Mouse (Mus musculus) midbrain, embryonic 10.5 days (tissue): ENCODE measurements around the gene Ms4a4a. TPM values are rescaled to one million over a fixed set of nuclear protein-coding genes. Genes with fewer than 3 reads are reported as not detected.
"Not testable (repeated sequence)": the region's sequence is repeated elsewhere in the genome, so short reads cannot be mapped to it uniquely, and the experiment has no call there.

Source experiments
- DNase-seq: peaks from one replicate; pipeline ENCODE4 v3.0.0-alpha.2; 2017; ENCODE audit warnings: low spot score
- H3K27ac ChIP-seq: fragments of 300-500 bp; sonication (generic); replicated peaks from 2 replicates; pipeline ENCODE4 v1.5.1; 2016; ENCODE audit warnings: mild to moderate bottlenecking
- H3K27me3 ChIP-seq: fragments of 300-500 bp; sonication (generic); 2 replicates; pipeline ENCODE4 v1.6.1; 2016; ENCODE audit warnings: low read depth, mild to moderate bottlenecking; ENCODE audit not compliant: poor library complexity, severe bottlenecking
- H3K36me3 ChIP-seq: fragments of 300-500 bp; sonication (generic); 2 replicates; pipeline ENCODE4 v1.6.1; 2016; ENCODE audit warnings: mild to moderate bottlenecking, moderate library complexity
- H3K4me1 ChIP-seq: fragments of 300-500 bp; sonication (generic); 2 replicates; pipeline ENCODE4 v1.6.1; 2016
- H3K4me3 ChIP-seq: fragments of 300-500 bp; sonication (generic); 2 replicates; pipeline ENCODE4 v1.5.1; 2016; ENCODE audit warnings: mild to moderate bottlenecking, moderate library complexity
- H3K9me3 ChIP-seq: fragments of 300-500 bp; sonication (generic); replicated peaks from 2 replicates; pipeline ENCODE4 v1.6.1; 2016; ENCODE audit warnings: mild to moderate bottlenecking
- WGBS: fragments of 180-500 bp; shearing (Covaris S2); methylation state at CpG from one replicate; pipeline ENCODE4 v1.1.7; 2016; 5-methylcytosine and 5-hydroxymethylcytosine counted together
- polyA plus RNA-seq: library from polyadenylated mRNA; unstranded; fragments of >200 nt; fragmentation: Nextera tagmentation; extraction: Ambion mirVana; gene quantifications from 2 replicates; pipeline ENCODE4 v1.2.1, GENCODE M21; 2016

Ms4a4a gene
- polyA plus RNA-seq, 1 experiment from 2014 or later: 0.90 TPM

DNA sequence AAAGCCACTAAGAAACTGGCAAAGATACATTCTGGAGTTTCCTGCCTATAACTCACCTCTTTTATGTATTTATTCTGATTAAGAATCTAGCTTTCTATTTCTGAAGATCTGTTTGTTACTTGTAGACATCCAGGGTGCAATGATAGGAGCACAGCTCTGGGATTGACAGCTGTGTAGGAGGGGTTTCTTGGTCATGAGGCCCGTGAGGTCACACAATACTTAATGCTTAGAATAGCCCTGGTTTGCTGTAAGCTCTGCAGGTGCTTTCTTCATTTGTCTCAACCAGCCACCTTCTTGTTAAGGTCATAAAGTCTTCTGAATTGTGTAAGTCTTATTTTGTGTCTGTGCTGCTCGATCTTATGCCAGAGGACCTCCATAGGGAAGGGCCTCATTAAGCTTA is 13.6 kb downstream of the Ms4a4a start:
- Histone ChIP-seq H3K4me1 (no peaks in the 10 kb centered on the region), H3K4me3 (no peak overlapping the region), H3K36me3 (no peaks in the 10 kb centered on the region), H3K27me3 (no peaks in the 10 kb centered on the region), H3K27ac (no peak overlapping the region), H3K9me3 (no peaks in the 10 kb centered on the region)
- WGBS: 85% methylated on average over 2 of the region's 2 CpGs
- no peak for DNase-seq

GRCm38 (mm10) chr19:11395769-11396168 is 20.4 kb downstream of the Ms4a4a start:
- Histone ChIP-seq H3K9me3 (no peaks in the 10 kb centered on the region), H3K4me1 (no peaks in the 10 kb centered on the region), H3K27ac (no peak overlapping the region), H3K27me3 (no peaks in the 10 kb centered on the region), H3K36me3 (no peaks in the 10 kb centered on the region), H3K4me3 (no peak overlapping the region)
- no peak for DNase-seq

DNA sequence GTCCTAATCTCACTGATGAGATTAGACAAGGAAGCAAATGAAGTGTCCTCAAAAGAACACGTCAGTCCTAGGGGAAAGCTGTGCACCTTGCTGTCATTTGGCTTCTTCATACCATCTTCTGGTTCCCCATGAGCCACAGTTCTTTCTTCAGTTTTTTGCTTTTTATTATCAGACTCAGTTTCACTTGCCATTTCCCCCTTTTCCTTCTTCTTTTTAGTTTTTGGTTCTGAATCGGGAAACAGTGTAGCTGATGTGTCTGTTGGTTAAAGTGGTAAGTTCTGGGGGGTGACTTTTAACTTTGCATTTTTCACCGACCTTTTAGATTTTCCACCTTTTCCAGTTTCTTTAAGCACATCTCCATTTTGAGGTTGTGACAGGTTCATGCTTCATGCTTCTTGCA is 29.2 kb downstream of the Ms4a4a start, which contains the start of gene Ms4a4c:
TSS of gene Ms4a4c (plus strand) at position 244 of the 400 bp plus-strand sequence.
- H3K4me3 ChIP-seq: no peak within 1 kb of the TSS
- no peaks in the 10 kb centered on the region for H3K36me3 ChIP-seq
- no peak for DNase-seq
- H3K4me1 ChIP-seq: no peaks in the 10 kb centered on the region
- H3K9me3 ChIP-seq: no peaks in the 10 kb centered on the region
- no peaks in the 10 kb centered on the region for H3K27me3 ChIP-seq
- WGBS: 85% methylated on average over 3 of the region's 3 CpGs
- H3K27ac ChIP-seq: no peak within 1 kb of the TSS

- Histone ChIP-seq H3K4me3 (no peak overlapping the region), H3K36me3 (no peaks in the 10 kb centered on the region), H3K9me3 (no peaks in the 10 kb centered on the region), H3K4me1 (no peaks in the 10 kb centered on the region), H3K27ac (no peak overlapping the region), H3K27me3 (no peaks in the 10 kb centered on the region)
- DNase-seq: no peak
Observed at GRCm38 (mm10) chr19:11407428-11407827, 32.1 kb downstream of the Ms4a4a start.

- 88% methylated on average over 1 of the region's 1 CpGs for WGBS
- no peaks in the 10 kb centered on the region for H3K27me3 ChIP-seq
- no peak for DNase-seq
- H3K4me1 ChIP-seq: no peaks in the 10 kb centered on the region
- no peak overlapping the region for H3K27ac ChIP-seq
- no peak overlapping the region for H3K4me3 ChIP-seq
- no peaks in the 10 kb centered on the region for H3K9me3 ChIP-seq
- no peaks in the 10 kb centered on the region for H3K36me3 ChIP-seq
Observed at GRCm38 (mm10) chr19:11408591-11408990, 33.3 kb downstream of the Ms4a4a start.

- no peaks in the 10 kb centered on the region for H3K9me3 ChIP-seq
- no peak for DNase-seq
- H3K4me1 ChIP-seq: no peaks in the 10 kb centered on the region
- no peaks in the 10 kb centered on the region for H3K36me3 ChIP-seq
- no peak overlapping the region for H3K4me3 ChIP-seq
- no peaks in the 10 kb centered on the region for H3K27me3 ChIP-seq
- WGBS: 86% methylated on average over 1 of the region's 1 CpGs
- H3K27ac ChIP-seq: no peak overlapping the region
Observed at GRCm38 (mm10) chr19:11411640-11412039, 36.3 kb downstream of the Ms4a4a start.

- Histone ChIP-seq H3K27ac (no peak overlapping the region), H3K9me3 (no peaks in the 10 kb centered on the region), H3K4me3 (no peak overlapping the region), H3K27me3 (no peaks in the 10 kb centered on the region), H3K36me3 (no peaks in the 10 kb centered on the region), H3K4me1 (no peaks in the 10 kb centered on the region)
- 90% methylated on average over 1 of the region's 1 CpGs for WGBS
- no peak for DNase-seq
Observed at GRCm38 (mm10) chr19:11414084-11414483, 38.8 kb downstream of the Ms4a4a start.

- H3K27me3 ChIP-seq: no peaks in the 10 kb centered on the region
- H3K4me1 ChIP-seq: no peaks in the 10 kb centered on the region
- WGBS: 79% methylated on average over 3 of the region's 3 CpGs
- H3K36me3 ChIP-seq: no peaks in the 10 kb centered on the region
- DNase-seq: no peak
- no peak overlapping the region for H3K4me3 ChIP-seq
- no peak overlapping the region for H3K27ac ChIP-seq
- no peaks in the 10 kb centered on the region for H3K9me3 ChIP-seq
Observed at GRCm38 (mm10) chr19:11415581-11415980, 40.3 kb downstream of the Ms4a4a start.

- not testable (repeated sequence) for H3K9me3 ChIP-seq, H3K36me3 ChIP-seq, H3K27ac ChIP-seq, DNase-seq, H3K4me1 ChIP-seq, H3K27me3 ChIP-seq, H3K4me3 ChIP-seq
- WGBS: 88% methylated on average over 3 of the region's 3 CpGs
Observed at GRCm38 (mm10) chr19:11418865-11419264, 43.5 kb downstream of the Ms4a4a start.

DNA sequence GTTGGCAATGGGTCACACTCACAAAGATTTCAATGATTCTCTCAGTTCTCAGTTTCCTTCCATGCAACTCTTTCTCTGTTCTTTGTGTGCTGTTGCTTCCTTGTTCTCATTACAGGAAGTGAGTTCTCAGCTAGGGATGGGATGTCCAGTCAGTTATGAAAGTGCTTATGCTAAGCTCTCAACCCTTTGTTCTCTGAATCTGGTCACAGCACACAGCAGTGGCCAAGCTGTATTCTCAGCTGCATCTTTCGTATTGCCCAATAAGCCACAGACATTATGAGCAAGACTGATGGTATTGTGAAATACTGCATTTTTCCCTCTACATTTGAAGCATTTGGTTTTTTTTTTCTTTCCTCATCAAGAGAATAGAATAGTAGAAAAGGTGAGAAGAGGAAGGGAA is 55.9 kb downstream of the Ms4a4a start:
- not testable (repeated sequence) for H3K27me3 ChIP-seq, H3K9me3 ChIP-seq, H3K4me1 ChIP-seq, H3K4me3 ChIP-seq, H3K36me3 ChIP-seq, DNase-seq, H3K27ac ChIP-seq
- 94% methylated on average over 1 of the region's 1 CpGs for WGBS

DNA sequence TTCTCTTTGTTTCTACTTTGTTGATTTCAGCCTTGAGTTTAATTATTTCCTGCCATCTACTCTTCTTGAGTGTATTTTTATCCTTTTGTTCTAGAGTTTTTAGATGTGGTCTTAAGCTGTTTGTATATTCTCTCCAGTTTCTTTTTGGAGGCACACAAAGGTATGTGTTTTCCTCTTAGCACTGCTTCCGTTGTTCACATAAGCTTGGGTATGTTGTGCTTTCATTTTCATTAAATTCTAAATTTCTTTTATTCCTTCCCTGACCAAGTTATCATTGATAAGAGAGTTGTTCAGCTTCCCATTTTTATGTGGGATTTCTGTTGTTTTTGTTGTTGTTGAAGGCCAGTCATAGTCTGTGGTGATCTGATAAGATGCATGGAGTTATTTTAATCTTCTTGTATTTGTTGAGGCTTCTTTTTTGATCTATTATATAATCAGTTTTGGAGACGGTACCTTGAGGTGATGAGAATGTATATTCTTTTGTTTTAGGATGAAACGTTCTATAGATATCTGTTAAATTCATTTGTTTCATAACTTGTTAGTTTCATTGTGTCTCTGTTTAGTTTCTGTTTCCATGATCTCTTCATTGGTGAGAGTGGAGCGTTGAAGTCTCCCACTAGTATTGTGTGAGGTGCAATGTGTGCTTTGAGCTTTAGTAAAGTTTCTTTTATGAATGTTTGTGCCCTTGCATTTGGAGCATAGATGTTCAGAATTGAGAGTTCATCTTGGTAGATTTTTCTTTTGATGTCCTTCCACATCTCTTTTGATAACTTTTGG is 59.9 kb downstream of the Ms4a4a start:
- no peaks in the 10 kb centered on the region for H3K27me3 ChIP-seq
- no peak overlapping the region for H3K27ac ChIP-seq
- no peaks in the 10 kb centered on the region for H3K4me1 ChIP-seq
- no peaks in the 10 kb centered on the region for H3K9me3 ChIP-seq
- H3K4me3 ChIP-seq: no peak overlapping the region
- WGBS: 82% methylated on average over 4 of the region's 4 CpGs
- no peak for DNase-seq
- no peaks in the 10 kb centered on the region for H3K36me3 ChIP-seq
